Mouse (Mus musculus): ENCODE results near the gene Zbed3. TPM values are rescaled to one million over a fixed set of nuclear protein-coding genes. Genes with fewer than 3 reads are reported as not detected.

The Zbed3 gene
- polyA plus RNA-seq, 1 experiment from 2014 or later, result 30.7 TPM

Other genes starting within 250 kb of the Zbed3 start
- 9.9 and 11.2 TPM in 2 replicates for gene Pde8b, start 73.3 kb upstream of the Zbed3 start, polyA plus RNA-seq (2014; fragmentation: Nextera tagmentation; extraction: Ambion mirVana)
- 31.9 and 41.9 TPM in 2 replicates for gene Aggf1, start 51.7 kb downstream of the Zbed3 start, polyA plus RNA-seq (2014; fragmentation: Nextera tagmentation; extraction: Ambion mirVana)
- 6.7 and 8.8 TPM in 2 replicates for gene Crhbp, start 121.3 kb downstream of the Zbed3 start, polyA plus RNA-seq (2014; fragmentation: Nextera tagmentation; extraction: Ambion mirVana)
- gene S100z, start 155.1 kb downstream of the Zbed3 start, polyA plus RNA-seq (2014; fragmentation: Nextera tagmentation; extraction: Ambion mirVana), result not detected in 2 replicates
- gene F2rl1, start 201.6 kb downstream of the Zbed3 start, polyA plus RNA-seq (2014; fragmentation: Nextera tagmentation; extraction: Ambion mirVana), result not detected in 2 replicates